Mouse (Mus musculus): Measurements from ENCODE around the gene Cers2.

- TF ChIP-seq GATA1 (IDR thresholded peaks at IDR 0.05; ENCODE audit: borderline replicate concordance, low read length) (no peak), FLI1 (IDR thresholded peaks at IDR 0.05; ENCODE audit: low read length) (no peak)
Observed at GRCm38 (mm10) chr3:95319701-95320625, 5.4 kb downstream of the Cers2 start.
